Mouse (Mus musculus) kidney, adult 2 months (tissue): Measurements from ENCODE around the gene Marc1. TPM values are rescaled to one million over a fixed set of nuclear protein-coding genes. Genes with fewer than 3 reads are reported as not detected.
A peak's percentile ranks its signal among the peaks of the same experiment; 100 is the strongest.

ENCODE experiments used
- DNase-seq: peaks from one replicate; pipeline ENCODE4 v3.0.0; 2021
- H3K27ac ChIP-seq: fragments of 200-500 bp; 2 replicates; pipeline ENCODE4 v1.5.1; 2012; ENCODE audit warnings: low read depth, low read length, control low read depth, inconsistent platforms; ENCODE audit not compliant: insufficient read depth
- H3K27me3 ChIP-seq: fragments of 200-500 bp; replicated peaks from 2 replicates; pipeline ENCODE4 v1.6.1; 2012; ENCODE audit warnings: mild to moderate bottlenecking, moderate library complexity, low read length, inconsistent platforms; ENCODE audit not compliant: control insufficient read depth, insufficient read depth
- H3K36me3 ChIP-seq: fragments of 200-500 bp; 2 replicates; pipeline ENCODE4 v1.6.1; 2012; ENCODE audit warnings: mild to moderate bottlenecking, moderate library complexity, low read length, inconsistent platforms; ENCODE audit not compliant: control insufficient read depth, insufficient read depth
- H3K4me1 ChIP-seq: fragments of 200-500 bp; 2 replicates; pipeline ENCODE4 v1.6.1; 2011; ENCODE audit warnings: low read length; ENCODE audit not compliant: control insufficient read depth, insufficient read depth
- H3K4me3 ChIP-seq: fragments of 200-500 bp; 2 replicates; pipeline ENCODE4 v1.5.1; 2011; ENCODE audit warnings: mild to moderate bottlenecking, low read depth, low read length, control low read depth; ENCODE audit not compliant: insufficient read depth
- CTCF ChIP-seq: fragments of 200-500 bp; conservative IDR thresholded peaks from 2 replicates; pipeline ENCODE4 v1.5.1; 2011; ENCODE audit warnings: low read depth, mild to moderate bottlenecking, control low read depth, low read length, moderate library complexity, mixed read lengths; ENCODE audit not compliant: insufficient read depth, insufficient read length
- POLR2A ChIP-seq: fragments of 200-500 bp; IDR thresholded peaks from one replicate; pipeline ENCODE4 v1.6.1; 2011; ENCODE audit warnings: low read depth, low read length, control low read depth
- WGBS: fragments of 180-500 bp; shearing (Covaris S2); methylation state at CpG from one replicate; pipeline ENCODE4 v1.1.7; 2018; 5-methylcytosine and 5-hydroxymethylcytosine counted together
- polyA plus RNA-seq: library from polyadenylated mRNA; depleted of rRNA; stranded (reverse); fragments of >200 nt; gene quantifications from 2 replicates; pipeline ENCODE4 v1.2.3, GENCODE M21; 2012; rRNA removed

Gene Marc1
- 1.0 and 2.1 TPM in 2 replicates for polyA plus RNA-seq

- no peak within 1 kb of the TSS for H3K27ac ChIP-seq
- TF ChIP-seq CTCF (no peak), POLR2A (no peak)
- no peaks in the 10 kb centered on the region; the same call in 1 of the 2 replicates for H3K36me3 ChIP-seq
- no peaks in the 10 kb centered on the region for H3K27me3 ChIP-seq
- H3K4me3 ChIP-seq: no peak within 1 kb of the TSS
- 15% methylated on average over 52 of the region's 52 CpGs for WGBS
- H3K4me1 ChIP-seq: peaks cover 18% of the 10 kb centered on the region
- DNase-seq: peak; percentile 63
Observed at GRCm38 (mm10) chr1:184810780-184811575, at the start of gene Marc1. TSS of gene Marc1 (minus strand) at chr1:184811313.

GRCm38 (mm10) chr1:184860276-184860675, 49.2 kb upstream of the Marc1 start:
- peaks cover 34% of the 10 kb centered on the region for H3K4me1 ChIP-seq
- peak; percentile 48 for DNase-seq
- no peak overlapping the region for H3K4me3 ChIP-seq
- no peaks in the 10 kb centered on the region for H3K36me3 ChIP-seq
- no peaks in the 10 kb centered on the region for H3K27me3 ChIP-seq
- no peak for TF ChIP-seq CTCF
- TF ChIP-seq POLR2A: no peak
- H3K27ac ChIP-seq: no peak overlapping the region; the same call in 1 of the 2 replicates
- 34% methylated on average over 3 of the region's 3 CpGs for WGBS

GRCm38 (mm10) chr1:184858253-184858652, 47.1 kb upstream of the Marc1 start:
- TF ChIP-seq POLR2A (no peak), CTCF (no peak)
- Histone ChIP-seq H3K27me3 (no peaks in the 10 kb centered on the region), H3K36me3 (no peaks in the 10 kb centered on the region), H3K4me3 (no peak overlapping the region), H3K4me1 (peaks cover 30% of the 10 kb centered on the region), H3K27ac (peak overlapping the region; percentile 44; the same call in 1 of the 2 replicates)
- peak; percentile 85 for DNase-seq
- WGBS: 51% methylated on average over 1 of the region's 1 CpGs

- no peak for DNase-seq
- Histone ChIP-seq H3K36me3 (no peaks in the 10 kb centered on the region), H3K4me3 (no peak overlapping the region), H3K27me3 (no peaks in the 10 kb centered on the region), H3K4me1 (peaks cover 35% of the 10 kb centered on the region), H3K27ac (no peak overlapping the region)
- TF ChIP-seq CTCF (no peak), POLR2A (no peak)
- 86% methylated on average over 9 of the region's 9 CpGs for WGBS
Observed at GRCm38 (mm10) chr1:184857216-184857615, 46.1 kb upstream of the Marc1 start.

GRCm38 (mm10) chr1:184853922-184854321, 42.8 kb upstream of the Marc1 start:
- H3K4me3 ChIP-seq: no peak overlapping the region
- peak; percentile 61 for DNase-seq
- peaks cover 22% of the 10 kb centered on the region for H3K4me1 ChIP-seq
- peak overlapping the region; percentile 70 for H3K27ac ChIP-seq
- WGBS: 43% methylated on average over 3 of the region's 3 CpGs
- no peak for TF ChIP-seq POLR2A
- TF ChIP-seq CTCF: no peak
- no peaks in the 10 kb centered on the region for H3K27me3 ChIP-seq
- H3K36me3 ChIP-seq: no peaks in the 10 kb centered on the region

- DNase-seq: peak; percentile 91
Observed at GRCm38 (mm10) chr1:184853339-184853738, 42.2 kb upstream of the Marc1 start.

More at GRCm38 (mm10) chr1:184853339-184853738, 42.2 kb upstream of the Marc1 start:
- WGBS: 31% methylated on average over 5 of the region's 5 CpGs
- Histone ChIP-seq H3K4me3 (no peak overlapping the region), H3K27ac (peak overlapping the region; percentile 70), H3K4me1 (peaks cover 22% of the 10 kb centered on the region), H3K36me3 (no peaks in the 10 kb centered on the region), H3K27me3 (no peaks in the 10 kb centered on the region)
- TF ChIP-seq CTCF (peak; percentile 97), POLR2A (no peak)
